In genomic region chr11:5780035-5780499, GRCm38 (mm10) we compare ENCODE assay signal across 24 mouse cellular contexts. TPM values are rescaled to one million over a fixed set of nuclear protein-coding genes. Genes with fewer than 3 reads are reported as not detected.
DNase-seq lines count a peak whose midpoint lies in the region; ATAC-seq and TF ChIP-seq lines count a peak whose summit lies in the region.
"Had no signal": no experiment of that assay in that cellular context is flagged by ENCODE, and none has a peak within 500 bp of the region (broad histone marks: within the 10 kb centered on the region; RNA-seq: fewer than 3 reads in every experiment).

No protein-coding gene starts in this region.

- H3K9ac ChIP-seq in MEL (ENCODE audit: control insufficient read depth, low read depth, low read length, poor library complexity, severe bottlenecking) = no peak overlapping the region
- H3K9ac ChIP-seq: intestine, embryonic 15.5 days; liver, embryonic 13.5 days; midbrain, embryonic 12.5 days had no signal

- no peak for TF ChIP-seq CTCF in MEL (IDR thresholded peaks at IDR 0.05 in 2 of 3, conservative IDR thresholded peaks at IDR 0.05 in 1 of 3; ENCODE audit: control insufficient read depth in 1 of 3, insufficient read depth in 1 of 3, low read depth in 2 of 3, low read length in 3 of 3, poor library complexity in 1 of 3, severe bottlenecking in 1 of 3)

- peak; percentile 87 for ATAC-seq in cerebellum, adult (ENCODE audit: insufficient number of reproducible peaks, low FRiP score, low TSS enrichment)
- ATAC-seq: hindbrain, embryonic 16.5 days; intestine, embryonic 15.5 days had no signal

- no peak for TF ChIP-seq RAD21 in MEL (IDR thresholded peaks at IDR 0.05; ENCODE audit: low read depth, low read length)

- H3K27me3 ChIP-seq in MEL (ENCODE audit: control insufficient read depth in 1 of 2, insufficient read depth in 2 of 2, low read length in 2 of 2) = no peaks in the 10 kb centered on the region
- H3K27me3 ChIP-seq: intestine, embryonic 15.5 days; liver, embryonic 13.5 days; midbrain, embryonic 12.5 days had no signal

- no peak overlapping the region for H3K27ac ChIP-seq in MEL (ENCODE audit: control insufficient read depth, low read depth, low read length)
- H3K27ac ChIP-seq: forebrain, embryonic 10.5 days; heart, embryonic 10.5 days; hindbrain, embryonic 10.5 days; intestine, embryonic 15.5 days; liver, embryonic 13.5 days; midbrain, embryonic 12.5 days; stomach, postnatal 0 days had no signal

- no peaks in the 10 kb centered on the region for H3K9me3 ChIP-seq in MEL (replicated peaks; ENCODE audit: insufficient read depth, low read length)
- H3K9me3 ChIP-seq: forebrain, embryonic 10.5 days; heart, embryonic 10.5 days; hindbrain, embryonic 10.5 days; intestine, embryonic 15.5 days; liver, embryonic 13.5 days; midbrain, embryonic 12.5 days had no signal

- TF ChIP-seq EP300 in MEL (IDR thresholded peaks at IDR 0.05; ENCODE audit: low read depth in 1 of 2, low read length in 2 of 2) = peak; percentile 7 to 31; a peak in 1 of 4 replicates

- H3K36me3 ChIP-seq in MEL (ENCODE audit: control insufficient read depth in 1 of 2, insufficient read depth in 2 of 2, low read length in 2 of 2) = peaks cover 0 to 5% of the 10 kb centered on the region in 2 experiments; a peak in 2 of 4 replicates
- H3K36me3 ChIP-seq: hindbrain, embryonic 10.5 days; intestine, embryonic 15.5 days; liver, embryonic 13.5 days had no signal

- peaks cover 0 to 8% of the 10 kb centered on the region in 2 experiments; a peak in 2 of 4 replicates for H3K4me1 ChIP-seq in MEL (ENCODE audit: control insufficient read depth in 1 of 2, insufficient read depth in 2 of 2, low read length in 2 of 2)
- H3K4me1 ChIP-seq: forebrain, embryonic 10.5 days; hindbrain, embryonic 10.5 days; intestine, embryonic 15.5 days; midbrain, embryonic 12.5 days had no signal

- DNase-seq in cerebellum, postnatal 4 days (ENCODE audit: low spot score in 2 of 2) = no peak
- no peak for DNase-seq in MEL (ENCODE audit: low read depth, low spot score)
- peak; percentile 66 to 74 for DNase-seq in cerebellum, adult 18-20 months
- peak; percentile 75 to 78 for DNase-seq in cerebellum, postnatal 14 days
- DNase-seq in thymus, postnatal 10 days (ENCODE audit: low spot score in 2 of 2) = no peak
- no peak for DNase-seq in urinary bladder, postnatal 36 days (ENCODE audit: low spot score in 2 of 2)
- DNase-seq: adrenal gland, postnatal 14 days; gastrocnemius, adult 2 months; heart, postnatal 10 days; kidney, postnatal 4 days; liver, embryonic 13.5 days; lung, adult 2 months; lung, postnatal 14 days; thymus, adult 2 months had no signal

- no peak for TF ChIP-seq POLR2A in MEL (IDR thresholded peaks at IDR 0.05; ENCODE audit: control insufficient read depth in 1 of 2, insufficient read depth in 1 of 2, low read depth in 1 of 2, low read length in 2 of 2, poor library complexity in 1 of 2)

- no peaks in the 10 kb centered on the region for H3K79me2 ChIP-seq in MEL (ENCODE audit: control insufficient read depth, insufficient read depth, low read length, poor library complexity)

- H3K4me3 ChIP-seq in MEL (ENCODE audit: control insufficient read depth in 1 of 2, insufficient read depth in 1 of 2, low read depth in 2 of 2, low read length in 2 of 2) = no peak overlapping the region
- H3K4me3 ChIP-seq: forebrain, embryonic 10.5 days; gastrocnemius, adult 2 months; heart, embryonic 10.5 days; hindbrain, embryonic 10.5 days; intestine, embryonic 15.5 days; liver, embryonic 13.5 days; midbrain, embryonic 12.5 days had no signal

TF ChIP-seq in MEL, 35 proteins besides CTCF, POLR2A, EP300 and RAD21:
- no peak for TF ChIP-seq MYC (IDR thresholded peaks at IDR 0.05; ENCODE audit: low read depth, low read length)
- TF ChIP-seq GATA1 (IDR thresholded peaks at IDR 0.05; ENCODE audit: low read depth, low read length) = no peak
- no peak for TF ChIP-seq TCF12 (IDR thresholded peaks at IDR 0.05; ENCODE audit: low read depth, low read length)
- no peak for TF ChIP-seq ZNF384 (IDR thresholded peaks at IDR 0.05; ENCODE audit: low read depth, low read length)
- no peak for TF ChIP-seq TBP (IDR thresholded peaks at IDR 0.05; ENCODE audit: low read depth, low read length)
- no peak for TF ChIP-seq ZMIZ1 (IDR thresholded peaks at IDR 0.05; ENCODE audit: low read depth, low read length)
- TF ChIP-seq MAZ (IDR thresholded peaks at IDR 0.05; ENCODE audit: low read depth, low read length) = no peak
- TF ChIP-seq ELF1 (IDR thresholded peaks at IDR 0.05; ENCODE audit: low read depth, low read length) = no peak
- no peak for TF ChIP-seq ETS1 (IDR thresholded peaks at IDR 0.05; ENCODE audit: low read depth, low read length)
- TF ChIP-seq TAL1 (IDR thresholded peaks at IDR 0.05; ENCODE audit: low read length) = no peak
- TF ChIP-seq UBTF (IDR thresholded peaks at IDR 0.05; ENCODE audit: borderline replicate concordance, insufficient read depth, low read depth, low read length) = no peak
- TF ChIP-seq MYB (IDR thresholded peaks at IDR 0.05; ENCODE audit: low read depth, low read length) = no peak
- no peak for TF ChIP-seq ZC3H11A (IDR thresholded peaks at IDR 0.05; ENCODE audit: low read depth, low read length)
- TF ChIP-seq E2F4 (IDR thresholded peaks at IDR 0.05; ENCODE audit: borderline replicate concordance, low read depth, low read length) = no peak
- TF ChIP-seq NRF1 (IDR thresholded peaks at IDR 0.05; ENCODE audit: insufficient read depth, low read depth, low read length, poor library complexity, severe bottlenecking) = no peak
- TF ChIP-seq MAX (IDR thresholded peaks at IDR 0.05; ENCODE audit: low read length) = no peak
- TF ChIP-seq KAT2A (conservative IDR thresholded peaks at IDR 0.05; ENCODE audit: low read depth, low read length) = no peak
- no peak for TF ChIP-seq NELFE (IDR thresholded peaks at IDR 0.05; ENCODE audit: low read depth, low read length)
- TF ChIP-seq GABPA (IDR thresholded peaks at IDR 0.05; ENCODE audit: low read depth, low read length) = no peak

RNA-seq across cellular contexts. Expression of gene Dbnl, which starts 8.2 kb away (rescaled TPM):
- total RNA-seq in MEL (2012; rRNA removed) = 73.5 and 76.4 TPM in 2 replicates
- polyA plus RNA-seq in MEL (2012; ENCODE audit: insufficient read depth in 1 of 2, insufficient read length in 2 of 2, low read depth in 1 of 2, low replicate concordance in 2 of 2, missing spikeins in 1 of 2) = 100 to 1,000 TPM in 1 of 2 experiments, not detected in 1; 149 TPM

RNA-seq across cellular contexts. Expression of gene Urgcp, which starts 17.9 kb away (rescaled TPM):
- 27.8 and 29.2 TPM in 2 replicates for total RNA-seq in MEL (2012; rRNA removed)
- 10 to 100 TPM; 19.5 to 34.9 TPM for polyA plus RNA-seq in MEL (2012; ENCODE audit: insufficient read depth in 1 of 2, insufficient read length in 2 of 2, low read depth in 1 of 2, low replicate concordance in 2 of 2, missing spikeins in 1 of 2)

RNA-seq across cellular contexts. Expression of gene Pgam2, which starts 23.5 kb away (rescaled TPM):
- 0.33 and 0.58 TPM in 2 replicates for total RNA-seq in MEL (2012; rRNA removed)
- polyA plus RNA-seq in MEL (2012; ENCODE audit: insufficient read depth in 1 of 2, insufficient read length in 2 of 2, low read depth in 1 of 2, low replicate concordance in 2 of 2, missing spikeins in 1 of 2) = 1 to 10 TPM in 1 of 2 experiments, not detected in 1; 1.8 TPM
- total RNA-seq: adrenal gland, postnatal 14 days; common myeloid progenitor, adult 5-6 weeks; megakaryocyte progenitor cell, adult 5-6 weeks had no signal

RNA-seq across cellular contexts. Expression of gene Polm, which starts 57.7 kb away (rescaled TPM):
- total RNA-seq in MEL (2012; rRNA removed) = 5.4 TPM in 2 replicates
- polyA plus RNA-seq in MEL (2012; ENCODE audit: insufficient read depth in 1 of 2, insufficient read length in 2 of 2, low read depth in 1 of 2, low replicate concordance in 2 of 2, missing spikeins in 1 of 2) = 10 to 100 TPM in 1 of 2 experiments, not detected in 1; 18.3 TPM

Comparison
In these comparisons a context has a peak if more than half of its experiments do, and no peak if none do; other contexts are left out.
1. DNase-seq: peak in cerebellum, adult 18-20 months (2 of 2) and cerebellum, postnatal 14 days (2 of 2); none in cerebellum, postnatal 4 days (0 of 2), MEL (single experiment), thymus, postnatal 10 days (0 of 2) and urinary bladder, postnatal 36 days (0 of 2).